Comparison of ENCODE assay signal across 8 mouse cellular contexts in the genomic region with DNA sequence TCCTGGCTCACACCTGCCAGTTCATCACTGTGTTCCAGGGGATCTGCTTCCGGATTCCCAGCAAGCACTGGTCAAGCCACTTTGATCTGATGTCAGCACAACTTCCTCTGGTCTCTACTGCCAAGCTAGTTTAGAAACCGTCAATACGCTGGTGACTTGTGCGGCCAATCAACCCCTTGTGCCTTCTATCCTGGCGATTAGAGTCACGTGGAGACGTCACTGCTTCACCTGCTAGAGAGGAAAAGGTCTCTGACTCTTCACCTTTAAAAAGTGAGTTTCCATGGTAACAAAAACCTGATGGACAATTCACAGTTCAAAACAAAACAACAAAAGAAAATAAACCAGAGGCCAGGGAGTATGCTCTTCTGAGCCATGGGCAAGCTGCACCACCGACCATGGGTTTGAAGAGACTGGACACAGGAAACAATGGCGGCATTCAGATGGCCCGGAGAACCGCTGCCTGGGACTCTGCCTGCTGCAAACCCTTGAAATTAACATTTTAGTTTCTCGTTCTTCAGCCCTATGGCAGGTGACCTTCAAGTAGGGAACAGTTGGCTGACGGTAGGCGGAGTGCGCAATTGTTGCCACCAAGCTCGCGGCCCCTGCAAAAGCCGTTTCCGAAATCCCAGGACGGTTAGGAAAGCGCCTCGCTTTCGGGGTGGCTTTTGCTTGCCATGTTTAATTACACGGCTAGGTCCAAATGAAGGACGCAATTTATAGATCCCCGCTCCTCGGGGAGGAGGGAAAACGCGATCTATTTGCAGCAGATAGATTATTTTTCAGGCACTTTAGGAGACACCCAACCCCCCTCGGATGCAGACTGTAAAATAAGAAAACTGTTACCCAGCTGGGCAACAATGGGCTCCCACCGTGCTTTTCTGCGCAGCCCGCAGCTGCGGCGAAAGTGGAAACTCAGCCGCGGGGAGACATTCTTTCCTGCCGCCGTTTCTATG.
DNase-seq lines count a peak whose midpoint lies in the region; ATAC-seq and TF ChIP-seq lines count a peak whose summit lies in the region.

No protein-coding gene starts in this region.

- peak overlapping the region; percentile 21 for H3K4me3 ChIP-seq in kidney, embryonic 14.5 days (ENCODE audit: low read length)
- H3K4me3 ChIP-seq in heart, postnatal 0 days (ENCODE audit: low read depth, low read length): peak overlapping the region; percentile 42
- peak overlapping the region; percentile 36 for H3K4me3 ChIP-seq in midbrain, postnatal 0 days (ENCODE audit: low read depth, low read length)

- no peak for TF ChIP-seq CTCF in heart, postnatal 0 days (IDR thresholded peaks at IDR 0.05; ENCODE audit: low read depth)
- 0 out of 2 replicates have a peak, but pooled peaks have one; percentile 0 for TF ChIP-seq CTCF in midbrain, postnatal 0 days (IDR thresholded peaks at IDR 0.05)

- no peak overlapping the region for H3K9ac ChIP-seq in kidney, embryonic 14.5 days (ENCODE audit: low read depth, low read length)
- H3K9ac ChIP-seq in heart, postnatal 0 days (replicated peaks; ENCODE audit: low read depth, low read length): no peak overlapping the region
- peak overlapping the region; percentile 9; the same call in 1 of the 2 replicates for H3K9ac ChIP-seq in midbrain, postnatal 0 days (replicated peaks; ENCODE audit: low read length, poor library complexity, severe bottlenecking)

- ATAC-seq in kidney, embryonic 14.5 days (ENCODE audit: low FRiP score, low TSS enrichment): no peak
- no peak for ATAC-seq in heart, postnatal 0 days (ENCODE audit: insufficient read depth, low read depth)
- ATAC-seq in midbrain, postnatal 0 days (ENCODE audit: low FRiP score): 0 out of 2 replicates have a peak, but pooled peaks have one; percentile 23

- WGBS in kidney, embryonic 14.5 days: 14% methylated on average over 39 of the region's 39 CpGs
- WGBS in heart, postnatal 0 days: 13% methylated on average over 39 of the region's 39 CpGs
- WGBS in midbrain, postnatal 0 days: 7% methylated on average over 39 of the region's 39 CpGs

- no peak for DNase-seq in kidney, adult 11 months
- DNase-seq in brain, adult 2 months (ENCODE audit: low read depth, low spot score): peak; percentile 15
- no peak for DNase-seq in heart, postnatal 0 days (ENCODE audit: low spot score)
- DNase-seq in midbrain, postnatal 0 days (ENCODE audit: low spot score): peak; percentile 47
- DNase-seq in frontal cortex, postnatal 10 days (ENCODE audit: low spot score in 2 of 2): no peak
- DNase-seq in gastrocnemius, postnatal 25 days: no peak
- no peak for DNase-seq in gastrocnemius, adult 18-20 months (ENCODE audit: low spot score)

- H3K36me3 ChIP-seq in kidney, embryonic 14.5 days (ENCODE audit: control insufficient read depth, insufficient read depth, low read length): no peaks in the 10 kb centered on the region
- H3K36me3 ChIP-seq in heart, postnatal 0 days (replicated peaks; ENCODE audit: control insufficient read depth, insufficient read depth, low read length): no peaks in the 10 kb centered on the region
- no peaks in the 10 kb centered on the region for H3K36me3 ChIP-seq in midbrain, postnatal 0 days (ENCODE audit: insufficient read depth, low read length)

- H3K27ac ChIP-seq in kidney, embryonic 14.5 days (ENCODE audit: low read depth, low read length): no peak overlapping the region
- H3K27ac ChIP-seq in heart, postnatal 0 days (ENCODE audit: low read depth): no peak overlapping the region
- no peak overlapping the region for H3K27ac ChIP-seq in midbrain, postnatal 0 days (ENCODE audit: low read depth, low read length)

- H3K4me2 ChIP-seq in kidney, embryonic 14.5 days (replicated peaks; ENCODE audit: low read depth, low read length): peak overlapping the region; percentile 38
- H3K4me2 ChIP-seq in heart, postnatal 0 days (ENCODE audit: low read depth, low read length): peak overlapping the region; percentile 64
- H3K4me2 ChIP-seq in midbrain, postnatal 0 days (ENCODE audit: low read depth, low read length, poor library complexity, severe bottlenecking): peak overlapping the region; percentile 62

- no peaks in the 10 kb centered on the region for H3K9me3 ChIP-seq in kidney, embryonic 14.5 days (ENCODE audit: control insufficient read depth, low read length)
- H3K9me3 ChIP-seq in heart, postnatal 0 days (replicated peaks; ENCODE audit: control insufficient read depth, low read length): 0 out of 2 replicates have a peak, but pooled peaks cover 3% of the 10 kb centered on the region
- no peaks in the 10 kb centered on the region for H3K9me3 ChIP-seq in midbrain, postnatal 0 days (ENCODE audit: low read length)

- no peak for TF ChIP-seq EP300 in heart, postnatal 0 days (IDR thresholded peaks at IDR 0.05; ENCODE audit: low read depth)

- H3K27me3 ChIP-seq in kidney, embryonic 14.5 days (ENCODE audit: control insufficient read depth, insufficient read depth, low read length): peaks cover 44% of the 10 kb centered on the region
- peaks cover 65% of the 10 kb centered on the region for H3K27me3 ChIP-seq in heart, postnatal 0 days (ENCODE audit: control insufficient read depth, insufficient read depth, low read length)
- no peaks in the 10 kb centered on the region for H3K27me3 ChIP-seq in midbrain, postnatal 0 days (ENCODE audit: insufficient read depth, low read length)

- no peaks in the 10 kb centered on the region for H3K4me1 ChIP-seq in kidney, embryonic 14.5 days (ENCODE audit: control insufficient read depth, insufficient read depth, low read length)
- no peaks in the 10 kb centered on the region for H3K4me1 ChIP-seq in heart, postnatal 0 days (ENCODE audit: control insufficient read depth, insufficient read depth)
- H3K4me1 ChIP-seq in midbrain, postnatal 0 days (ENCODE audit: insufficient read depth, low read length): 0 out of 2 replicates have a peak, but pooled peaks cover 4% of the 10 kb centered on the region

Comparison
In these comparisons a context has a peak if more than half of its experiments do, and no peak if none do; other contexts are left out.
1. DNase-seq: peak in brain, adult 2 months (single experiment) and midbrain, postnatal 0 days (single experiment); none in kidney, adult 11 months (single experiment), heart, postnatal 0 days (single experiment), frontal cortex, postnatal 10 days (0 of 2), gastrocnemius, postnatal 25 days (single experiment) and gastrocnemius, adult 18-20 months (single experiment).
2. Peak in every context shown above with its lines, with median percentiles within 50 percentile points of each other: H3K4me2 ChIP-seq and H3K4me3 ChIP-seq.